Mouse (Mus musculus) C2C12 (cell line): ENCODE data around the gene Cyp17a1. TPM values are rescaled to one million over a fixed set of nuclear protein-coding genes. Genes with fewer than 3 reads are reported as not detected.

Experiments used
- H3K27me3 ChIP-seq: one replicate; pipeline ENCODE4 v1.6.1; 2011; ENCODE audit not compliant: control insufficient read depth, insufficient read depth, insufficient read length
- H3K36me3 ChIP-seq: one replicate; pipeline ENCODE4 v1.6.1; 2011; ENCODE audit not compliant: control insufficient read depth, insufficient read depth
- H3K4me3 ChIP-seq: one replicate; pipeline ENCODE4 v1.5.1; 2011; ENCODE audit warnings: mild to moderate bottlenecking, control low read depth; ENCODE audit not compliant: poor library complexity, insufficient read depth, severe bottlenecking
- H3K79me2 ChIP-seq: one replicate; pipeline ENCODE4 v1.6.1; 2011; ENCODE audit not compliant: control insufficient read depth, insufficient read depth
- H3K79me3 ChIP-seq: one replicate; pipeline ENCODE4 v1.6.1; 2011; ENCODE audit warnings: low read depth, control low read depth
- H3ac ChIP-seq: one replicate; pipeline ENCODE3; 2011; ENCODE audit warnings: low read depth; ENCODE audit not compliant: control insufficient read depth, insufficient read length
- CEBPB ChIP-seq: IDR thresholded peaks from one replicate; pipeline ENCODE4 v1.6.1; 2011; ENCODE audit warnings: low read depth, mild to moderate bottlenecking, control low read depth, moderate library complexity
- CTCF ChIP-seq: IDR thresholded peaks from one replicate; pipeline ENCODE4 v1.5.1; 2011; ENCODE audit not compliant: control insufficient read depth, insufficient read depth, insufficient read length
- FOSL1 ChIP-seq: IDR thresholded peaks from one replicate; pipeline ENCODE4 v1.8.0; 2011; ENCODE audit warnings: mild to moderate bottlenecking, low read length; ENCODE audit not compliant: poor library complexity, insufficient read depth, severe bottlenecking
- MAX ChIP-seq: IDR thresholded peaks from one replicate; pipeline ENCODE4 v1.6.1; 2011; ENCODE audit warnings: mild to moderate bottlenecking, control low read depth
- MYOD1 ChIP-seq: IDR thresholded peaks from one replicate; pipeline ENCODE4 v1.6.1; 2011; ENCODE audit warnings: low read depth; ENCODE audit not compliant: control insufficient read depth, insufficient read length
- MYOG ChIP-seq: IDR thresholded peaks from one replicate; pipeline ENCODE4 v1.6.1; 2011; ENCODE audit not compliant: control insufficient read depth, insufficient read length; ENCODE audit errors: extremely low read depth
- USF1 ChIP-seq: IDR thresholded peaks from one replicate; pipeline ENCODE4 v1.6.1; 2011; ENCODE audit warnings: low read depth, mild to moderate bottlenecking, control low read depth, moderate library complexity
- polyA plus RNA-seq: library from polyadenylated mRNA; unstranded; fragments of >200 nt; fragmentation: generic; extraction: Trizol; gene quantifications from one replicate; pipeline ENCODE4 v1.2.1, GENCODE M21; 2012; ENCODE audit warnings: missing spikeins

Gene Cyp17a1
- polyA plus RNA-seq, 1 experiment: not detected

DNA sequence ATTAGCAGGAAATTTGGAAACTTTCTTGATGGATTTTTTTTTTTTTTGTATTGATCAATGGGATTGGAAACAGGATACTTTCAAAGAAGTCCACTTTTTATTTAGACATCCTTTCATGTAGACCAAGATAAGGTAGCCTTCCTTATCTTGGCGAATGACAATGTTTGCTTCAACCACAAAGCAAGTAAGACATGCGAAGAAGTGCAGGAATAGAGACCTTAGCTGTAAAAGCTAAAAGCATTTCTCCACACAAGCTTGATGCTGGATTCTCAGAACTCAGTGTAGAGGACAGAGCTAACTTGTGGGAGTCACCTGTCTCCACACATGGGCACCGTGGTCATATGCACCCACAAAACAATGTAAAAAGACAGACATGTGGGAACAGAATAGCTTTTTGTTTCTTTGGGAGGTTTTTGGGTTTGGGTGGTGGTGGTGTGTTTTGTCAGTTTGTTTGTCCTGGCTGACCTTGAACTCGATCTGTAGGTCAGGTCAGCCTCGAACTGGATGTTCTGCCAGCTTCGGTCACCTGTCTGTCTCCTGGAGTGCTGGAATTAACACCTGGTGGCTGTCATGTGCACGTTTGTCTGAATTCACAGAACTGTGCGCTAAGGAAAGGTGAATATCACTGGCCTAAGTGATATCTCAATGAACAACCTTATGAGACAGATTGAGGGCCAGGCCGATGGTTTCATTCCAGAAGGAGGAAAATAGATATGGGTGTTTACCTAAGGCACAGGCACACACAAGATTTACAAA lies 33.7 kb upstream of the Cyp17a1 start:
- Histone ChIP-seq H3K36me3 (no peaks in the 10 kb centered on the region), H3ac (no peak overlapping the region), H3K79me2 (no peaks in the 10 kb centered on the region), H3K79me3 (no peaks in the 10 kb centered on the region), H3K27me3 (peaks cover 6% of the 10 kb centered on the region), H3K4me3 (no peak overlapping the region)
- TF ChIP-seq MYOG (no peak), CEBPB (no peak), MYOD1 (no peak), FOSL1 (no peak), USF1 (no peak), MAX (no peak), CTCF (no peak)

DNA sequence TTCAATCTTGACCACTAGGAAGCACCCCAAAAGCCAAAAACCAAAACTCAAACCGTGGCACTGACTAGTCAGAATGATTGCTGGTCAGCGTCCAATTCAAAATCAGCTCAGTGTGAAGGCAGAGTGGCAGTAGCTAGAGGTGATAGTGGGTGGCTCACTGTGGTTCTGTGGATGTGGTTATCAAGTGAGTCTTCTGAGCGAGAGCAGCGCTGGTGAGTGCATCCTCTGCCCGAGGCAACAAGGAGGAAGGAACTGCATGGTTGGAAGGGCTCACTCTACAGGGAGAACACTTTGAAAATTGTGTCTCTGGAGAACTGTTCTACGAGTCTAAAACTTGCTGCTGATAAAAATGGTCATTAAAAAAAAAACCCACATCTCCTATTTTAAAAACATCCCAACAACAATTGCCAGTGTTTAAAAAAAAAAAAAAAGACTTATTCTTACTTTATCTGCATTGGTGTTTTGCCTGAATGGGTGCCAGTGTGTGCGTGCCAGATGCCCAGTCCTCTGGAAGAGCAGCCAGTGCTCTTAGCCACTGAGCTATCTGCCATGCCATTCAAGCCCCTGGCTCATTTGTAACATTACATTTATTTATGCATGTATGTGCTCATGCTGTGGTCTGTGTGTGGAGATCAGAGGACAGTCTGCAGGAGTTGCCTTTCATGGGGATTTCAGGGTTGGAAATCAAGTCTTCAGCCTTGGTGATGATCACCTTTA lies 33.0 kb upstream of the Cyp17a1 start:
- no peaks in the 10 kb centered on the region for H3K36me3 ChIP-seq
- H3K4me3 ChIP-seq: no peak overlapping the region
- peaks cover 6% of the 10 kb centered on the region for H3K27me3 ChIP-seq
- no peak overlapping the region for H3ac ChIP-seq
- H3K79me2 ChIP-seq: no peaks in the 10 kb centered on the region
- no peaks in the 10 kb centered on the region for H3K79me3 ChIP-seq
- TF ChIP-seq MYOD1: no peak
- no peak for TF ChIP-seq USF1
- no peak for TF ChIP-seq MAX
- no peak for TF ChIP-seq MYOG
- no peak for TF ChIP-seq CTCF
- no peak for TF ChIP-seq CEBPB
- TF ChIP-seq FOSL1: no peak

- Histone ChIP-seq H3K4me3 (no peak overlapping the region), H3ac (no peak overlapping the region), H3K79me3 (no peaks in the 10 kb centered on the region), H3K36me3 (no peaks in the 10 kb centered on the region), H3K79me2 (no peaks in the 10 kb centered on the region), H3K27me3 (peaks cover 6% of the 10 kb centered on the region)
- TF ChIP-seq CEBPB: no peak
- no peak for TF ChIP-seq MAX
- no peak for TF ChIP-seq USF1
- no peak for TF ChIP-seq MYOD1
- no peak for TF ChIP-seq FOSL1
- no peak for TF ChIP-seq CTCF
- TF ChIP-seq MYOG: no peak
These were observed 28.2 kb upstream of the Cyp17a1 start for GRCm38 (mm10) chr19:46701156-46701555.

GRCm38 (mm10) chr19:46699011-46699481 lies 26.1 kb upstream of the Cyp17a1 start:
- H3K36me3 ChIP-seq: no peaks in the 10 kb centered on the region
- H3K4me3 ChIP-seq: no peak overlapping the region
- no peak overlapping the region for H3ac ChIP-seq
- H3K79me3 ChIP-seq: no peaks in the 10 kb centered on the region
- H3K79me2 ChIP-seq: no peaks in the 10 kb centered on the region
- H3K27me3 ChIP-seq: peaks cover 3% of the 10 kb centered on the region
- TF ChIP-seq MYOD1 (no peak), FOSL1 (no peak), USF1 (no peak)

GRCm38 (mm10) chr19:46697840-46698517 lies 25.0 kb upstream of the Cyp17a1 start:
- H3K79me3 ChIP-seq: no peaks in the 10 kb centered on the region
- H3K27me3 ChIP-seq: no peaks in the 10 kb centered on the region
- H3K79me2 ChIP-seq: no peaks in the 10 kb centered on the region
- no peak overlapping the region for H3K4me3 ChIP-seq
- no peaks in the 10 kb centered on the region for H3K36me3 ChIP-seq
- TF ChIP-seq CTCF: no peak
- TF ChIP-seq MYOD1: no peak
- TF ChIP-seq MYOG: no peak
- no peak for TF ChIP-seq CEBPB
- no peak for TF ChIP-seq FOSL1
- no peak for TF ChIP-seq USF1
- TF ChIP-seq MAX: no peak
- H3ac ChIP-seq: no peak overlapping the region
